Mouse (Mus musculus): ENCODE data around the gene Nutm1.

DNA sequence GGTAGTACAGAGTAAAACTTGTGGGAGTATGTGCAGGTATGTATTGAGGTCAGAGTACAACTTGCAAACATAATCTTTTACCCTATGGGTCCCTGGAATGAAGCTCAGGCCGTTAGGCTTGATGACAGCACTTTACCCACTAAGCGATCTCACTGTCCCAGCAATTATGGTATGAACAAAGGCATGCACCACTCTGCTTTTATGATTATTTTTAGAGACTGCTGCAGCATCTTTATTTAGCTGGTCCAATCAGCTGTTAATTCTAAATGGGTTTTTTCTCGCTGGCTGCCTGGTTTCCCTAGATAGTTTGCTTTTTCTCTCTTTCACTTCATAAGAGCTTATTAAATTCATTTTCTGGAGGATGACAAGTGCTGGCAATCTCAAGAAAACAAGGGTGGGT is 37.1 kb upstream of the Nutm1 start:
- TF ChIP-seq CTCF (IDR thresholded peaks at IDR 0.05; ENCODE audit: low read depth) (no peak), EP300 (optimal IDR thresholded peaks at IDR 0.05) (no peak)

Data from stomach, postnatal 0 days (tissue).